22 mouse cellular contexts compared by ENCODE assay signal in the genomic region with DNA sequence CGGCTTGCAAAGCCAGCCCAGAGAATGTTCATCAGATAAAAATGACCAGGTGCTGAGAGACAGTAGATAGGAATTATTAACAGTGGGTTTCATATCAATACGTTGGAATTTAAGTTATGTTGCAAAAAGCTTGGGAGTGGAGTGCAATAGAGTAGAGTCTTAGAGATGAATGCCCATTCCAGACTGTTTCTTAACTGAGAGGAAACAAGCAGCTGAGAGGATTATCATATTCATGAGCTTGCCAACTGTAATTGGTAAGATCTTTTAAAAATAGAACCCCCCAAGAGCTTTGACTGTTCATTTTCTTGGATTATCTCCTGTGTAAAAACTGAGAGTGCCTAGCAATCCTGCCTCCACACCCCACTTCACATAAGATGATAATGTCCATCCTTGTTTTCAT.
A peak's percentile ranks its signal among the peaks of the same experiment; 100 is the strongest.
DNase-seq lines count a peak whose midpoint lies in the region; ATAC-seq lines count a peak whose summit lies in the region.
"Had no signal": no experiment of that assay in that cellular context is flagged by ENCODE, and none has a peak within 500 bp of the region (broad histone marks: within the 10 kb centered on the region; RNA-seq: fewer than 3 reads in every experiment).

No protein-coding gene starts in this region.

- DNase-seq in forebrain, embryonic 11.5 days (ENCODE audit: low spot score): no peak
- DNase-seq in forebrain, embryonic 10.5 days (ENCODE audit: extremely low spot score, low spot score): no peak
- DNase-seq in midbrain, embryonic 10.5 days (ENCODE audit: low spot score): no peak
- no peak for DNase-seq in layer of hippocampus, postnatal 10 days (ENCODE audit: low spot score in 2 of 2)
- DNase-seq: adrenal gland, postnatal 14 days; B cell, adult 2 months; cerebellum, adult 11 months; cerebellum, adult 8-10 months; cerebellum, postnatal 25 days; gastrocnemius, adult 2 months; gastrocnemius, postnatal 25 days; kidney, adult 11 months had no signal

- no peaks in the 10 kb centered on the region for H3K4me1 ChIP-seq in forebrain, embryonic 11.5 days (replicated peaks; ENCODE audit: control insufficient read depth, insufficient read depth, low read length)
- peaks cover 8% of the 10 kb centered on the region; the same call in 1 of the 2 replicates for H3K4me1 ChIP-seq in forebrain, embryonic 10.5 days
- peaks cover 14% of the 10 kb centered on the region for H3K4me1 ChIP-seq in midbrain, embryonic 13.5 days (replicated peaks)
- H3K4me1 ChIP-seq in midbrain, embryonic 10.5 days: peaks cover 13% of the 10 kb centered on the region
- peaks cover 9% of the 10 kb centered on the region; the same call in 1 of the 2 replicates for H3K4me1 ChIP-seq in forebrain, embryonic 12.5 days
- H3K4me1 ChIP-seq in forebrain, embryonic 16.5 days (replicated peaks; ENCODE audit: control insufficient read depth, insufficient read depth, low read length): 0 out of 2 replicates have a peak, but pooled peaks cover 4% of the 10 kb centered on the region
- no peaks in the 10 kb centered on the region for H3K4me1 ChIP-seq in hindbrain, embryonic 16.5 days (ENCODE audit: control insufficient read depth, insufficient read depth, low read depth, low read length)
- H3K4me1 ChIP-seq: embryonic facial prominence, embryonic 13.5 days; heart, embryonic 12.5 days had no signal

- peak; percentile 72 for ATAC-seq in forebrain, embryonic 11.5 days (replicated peaks; ENCODE audit: low FRiP score)
- 0 out of 2 replicates have a peak, but pooled peaks have one; percentile 55 for ATAC-seq in midbrain, embryonic 13.5 days
- peak; percentile 74 for ATAC-seq in forebrain, embryonic 12.5 days (ENCODE audit: low FRiP score)
- ATAC-seq in forebrain, embryonic 16.5 days: peak; percentile 71
- ATAC-seq in hindbrain, embryonic 16.5 days: no peak
- ATAC-seq: CD4-positive, CD25-positive, alpha-beta regulatory T cell, adult 4 months; hindbrain, postnatal 0 days had no signal

- H3K27me3 ChIP-seq in forebrain, embryonic 11.5 days (ENCODE audit: control insufficient read depth, insufficient read depth, low read length): no peaks in the 10 kb centered on the region
- H3K27me3 ChIP-seq in forebrain, embryonic 10.5 days (ENCODE audit: poor library complexity, severe bottlenecking): no peaks in the 10 kb centered on the region
- H3K27me3 ChIP-seq in midbrain, embryonic 13.5 days: no peaks in the 10 kb centered on the region
- H3K27me3 ChIP-seq in midbrain, embryonic 10.5 days (ENCODE audit: low read depth, poor library complexity, severe bottlenecking): no peaks in the 10 kb centered on the region
- H3K27me3 ChIP-seq in forebrain, embryonic 12.5 days: no peaks in the 10 kb centered on the region
- H3K27me3 ChIP-seq in forebrain, embryonic 16.5 days (replicated peaks; ENCODE audit: control insufficient read depth, insufficient read depth, low read length): no peaks in the 10 kb centered on the region
- no peaks in the 10 kb centered on the region for H3K27me3 ChIP-seq in hindbrain, embryonic 16.5 days (replicated peaks; ENCODE audit: control insufficient read depth, insufficient read depth, low read length)
- H3K27me3 ChIP-seq: embryonic facial prominence, embryonic 13.5 days; heart, embryonic 12.5 days had no signal

- no peak overlapping the region for H3K9ac ChIP-seq in forebrain, embryonic 11.5 days (ENCODE audit: low read length)
- H3K9ac ChIP-seq in midbrain, embryonic 13.5 days (replicated peaks): no peak overlapping the region
- no peak overlapping the region for H3K9ac ChIP-seq in forebrain, embryonic 12.5 days
- no peak overlapping the region for H3K9ac ChIP-seq in forebrain, embryonic 16.5 days (replicated peaks; ENCODE audit: low read depth, low read length)
- H3K9ac ChIP-seq in hindbrain, embryonic 16.5 days (ENCODE audit: low read depth, low read length): no peak overlapping the region
- H3K9ac ChIP-seq: embryonic facial prominence, embryonic 13.5 days; heart, embryonic 12.5 days had no signal

- H3K36me3 ChIP-seq in forebrain, embryonic 11.5 days (ENCODE audit: control insufficient read depth, insufficient read depth, low read length): no peaks in the 10 kb centered on the region
- no peaks in the 10 kb centered on the region for H3K36me3 ChIP-seq in forebrain, embryonic 10.5 days (replicated peaks)
- no peaks in the 10 kb centered on the region for H3K36me3 ChIP-seq in midbrain, embryonic 13.5 days
- H3K36me3 ChIP-seq in midbrain, embryonic 10.5 days: no peaks in the 10 kb centered on the region
- H3K36me3 ChIP-seq in forebrain, embryonic 12.5 days (replicated peaks): no peaks in the 10 kb centered on the region
- no peaks in the 10 kb centered on the region for H3K36me3 ChIP-seq in forebrain, embryonic 16.5 days (ENCODE audit: control insufficient read depth, insufficient read depth)
- no peaks in the 10 kb centered on the region for H3K36me3 ChIP-seq in hindbrain, embryonic 16.5 days (ENCODE audit: control insufficient read depth, insufficient read depth, low read length)
- H3K36me3 ChIP-seq: embryonic facial prominence, embryonic 13.5 days; G1E; heart, embryonic 12.5 days; hindbrain, embryonic 10.5 days had no signal

- no peak overlapping the region for H3K4me2 ChIP-seq in forebrain, embryonic 11.5 days (ENCODE audit: low read depth, low read length, severe bottlenecking)
- H3K4me2 ChIP-seq in midbrain, embryonic 13.5 days (replicated peaks): no peak overlapping the region
- H3K4me2 ChIP-seq in forebrain, embryonic 12.5 days: no peak overlapping the region
- no peak overlapping the region for H3K4me2 ChIP-seq in forebrain, embryonic 16.5 days (ENCODE audit: low read length)
- H3K4me2 ChIP-seq in hindbrain, embryonic 16.5 days (ENCODE audit: low read length): no peak overlapping the region
- H3K4me2 ChIP-seq: embryonic facial prominence, embryonic 13.5 days; heart, embryonic 12.5 days had no signal

- 42% methylated on average over 2 of the region's 2 CpGs for WGBS in forebrain, embryonic 11.5 days
- WGBS in forebrain, embryonic 10.5 days: 59% methylated on average over 2 of the region's 2 CpGs
- 32% methylated on average over 2 of the region's 2 CpGs for WGBS in midbrain, embryonic 13.5 days
- 51% methylated on average over 2 of the region's 2 CpGs for WGBS in midbrain, embryonic 10.5 days
- 32% methylated on average over 2 of the region's 2 CpGs for WGBS in forebrain, embryonic 12.5 days
- 30% methylated on average over 2 of the region's 2 CpGs for WGBS in forebrain, embryonic 16.5 days
- 61% methylated on average over 2 of the region's 2 CpGs for WGBS in hindbrain, embryonic 16.5 days

- H3K27ac ChIP-seq in forebrain, embryonic 11.5 days (ENCODE audit: low read depth, low read length): no peak overlapping the region
- no peak overlapping the region for H3K27ac ChIP-seq in forebrain, embryonic 10.5 days
- H3K27ac ChIP-seq in midbrain, embryonic 13.5 days: no peak overlapping the region
- no peak overlapping the region for H3K27ac ChIP-seq in midbrain, embryonic 10.5 days (replicated peaks)
- H3K27ac ChIP-seq in forebrain, embryonic 12.5 days: no peak overlapping the region
- H3K27ac ChIP-seq in forebrain, embryonic 16.5 days (ENCODE audit: low read length): no peak overlapping the region
- no peak overlapping the region for H3K27ac ChIP-seq in hindbrain, embryonic 16.5 days (ENCODE audit: low read depth, low read length)
- H3K27ac ChIP-seq: embryonic facial prominence, embryonic 13.5 days; gastrocnemius, adult 2 months; hindbrain, embryonic 10.5 days; hindbrain, postnatal 0 days had no signal

- H3K9me3 ChIP-seq in forebrain, embryonic 11.5 days (ENCODE audit: control insufficient read depth, low read length): no peaks in the 10 kb centered on the region
- H3K9me3 ChIP-seq in forebrain, embryonic 10.5 days: no peaks in the 10 kb centered on the region
- no peaks in the 10 kb centered on the region for H3K9me3 ChIP-seq in midbrain, embryonic 13.5 days
- H3K9me3 ChIP-seq in midbrain, embryonic 10.5 days (replicated peaks): no peaks in the 10 kb centered on the region
- H3K9me3 ChIP-seq in forebrain, embryonic 12.5 days: no peaks in the 10 kb centered on the region
- H3K9me3 ChIP-seq in forebrain, embryonic 16.5 days (ENCODE audit: control insufficient read depth, low read length): no peaks in the 10 kb centered on the region
- H3K9me3 ChIP-seq in hindbrain, embryonic 16.5 days (ENCODE audit: control insufficient read depth, low read length): no peaks in the 10 kb centered on the region
- H3K9me3 ChIP-seq: embryonic facial prominence, embryonic 13.5 days; G1E; heart, embryonic 12.5 days; hindbrain, embryonic 10.5 days had no signal

- no peak overlapping the region for H3K4me3 ChIP-seq in forebrain, embryonic 11.5 days (ENCODE audit: low read depth, low read length)
- H3K4me3 ChIP-seq in forebrain, embryonic 10.5 days: no peak overlapping the region
- H3K4me3 ChIP-seq in midbrain, embryonic 13.5 days (replicated peaks): no peak overlapping the region
- H3K4me3 ChIP-seq in midbrain, embryonic 10.5 days: no peak overlapping the region
- H3K4me3 ChIP-seq in forebrain, embryonic 12.5 days (replicated peaks): no peak overlapping the region
- H3K4me3 ChIP-seq in forebrain, embryonic 16.5 days (replicated peaks; ENCODE audit: low read length): no peak overlapping the region
- H3K4me3 ChIP-seq in hindbrain, embryonic 16.5 days (ENCODE audit: low read length): no peak overlapping the region
- H3K4me3 ChIP-seq: embryonic facial prominence, embryonic 13.5 days; gastrocnemius, adult 2 months; heart, embryonic 12.5 days; hindbrain, embryonic 10.5 days had no signal
